Mouse (Mus musculus): Measurements from ENCODE around the gene Otos. TPM values are rescaled to one million over a fixed set of nuclear protein-coding genes. Genes with fewer than 3 reads are reported as not detected.

Otos gene
- total RNA-seq (2021): not detected
- long read RNA-seq, experiment 1, partial matches to known transcripts: 0 of 1 reads
- long read RNA-seq, experiment 1, other reads (novel, unspliced or antisense): 0 of 1 reads
- long read RNA-seq, experiment 2, partial matches to known transcripts: 1 of 2 reads
- long read RNA-seq, experiment 2, other reads (novel, unspliced or antisense): 0 of 2 reads

GRCm38 (mm10) chr1:92648673-92649072 is at the start of gene Otos:
Otos (minus strand) TSS chr1:92648841.
- peak; percentile 86 for DNase-seq

DNA sequence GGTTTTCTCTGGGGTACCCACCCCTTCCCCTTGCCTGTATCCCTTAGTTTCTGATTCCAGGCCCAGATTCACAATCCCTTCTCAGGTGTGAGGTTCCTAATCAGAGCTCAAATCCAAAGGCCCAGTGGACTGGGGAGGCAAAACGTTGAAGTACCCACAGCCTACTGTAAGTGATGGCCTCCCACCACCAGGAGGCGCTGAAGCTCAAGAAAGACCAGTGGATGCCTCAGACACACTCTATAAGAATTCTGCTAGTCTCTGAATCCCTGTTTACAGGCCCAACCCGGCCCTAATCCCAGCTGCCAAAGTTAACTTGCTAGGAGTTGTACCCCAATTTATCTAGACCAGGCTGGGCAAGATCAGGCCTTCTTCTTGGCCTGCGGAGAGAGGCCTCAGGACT is 48.2 kb upstream of the Otos start:
- DNase-seq: peak; percentile 91

GRCm38 (mm10) chr1:92695751-92696150 is 47.1 kb upstream of the Otos start:
- no peak for DNase-seq

DNA sequence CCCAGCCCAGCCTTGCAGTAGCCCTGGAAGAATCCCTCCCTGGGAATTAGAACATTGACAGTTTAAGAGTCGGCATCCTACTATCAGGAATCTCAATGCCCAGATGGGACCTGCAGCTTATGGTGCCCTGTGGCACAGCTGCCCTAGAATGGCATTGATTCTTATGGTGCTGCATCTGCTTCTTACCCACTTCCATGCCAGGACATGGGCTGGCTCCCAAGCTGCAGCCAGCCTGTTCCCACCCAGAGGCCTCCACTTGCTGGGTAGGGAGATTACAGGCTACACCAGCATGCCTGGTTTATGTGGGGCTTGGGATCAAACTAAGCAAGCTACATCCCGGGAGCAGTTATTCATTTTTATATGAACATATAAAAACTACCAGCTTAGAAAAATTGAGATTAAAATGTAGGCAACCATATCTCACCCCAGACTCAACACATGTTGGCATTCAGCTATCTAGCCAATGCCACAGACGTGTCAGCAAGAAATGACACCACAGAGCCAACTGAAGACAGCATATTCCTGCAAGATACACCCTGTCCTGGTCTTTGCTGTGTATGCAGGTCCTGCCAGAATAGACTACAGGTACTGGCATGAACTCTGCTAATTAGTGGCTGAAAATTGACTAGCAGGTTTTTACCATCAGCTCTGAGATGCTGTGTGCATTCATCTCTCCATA is 42.7 kb upstream of the Otos start:
- DNase-seq: no peak

- no peak for DNase-seq
These were observed 38.4 kb upstream of the Otos start for GRCm38 (mm10) chr1:92686994-92687393.

GRCm38 (mm10) chr1:92683151-92683550 is 34.5 kb upstream of the Otos start:
- DNase-seq: no peak

DNA sequence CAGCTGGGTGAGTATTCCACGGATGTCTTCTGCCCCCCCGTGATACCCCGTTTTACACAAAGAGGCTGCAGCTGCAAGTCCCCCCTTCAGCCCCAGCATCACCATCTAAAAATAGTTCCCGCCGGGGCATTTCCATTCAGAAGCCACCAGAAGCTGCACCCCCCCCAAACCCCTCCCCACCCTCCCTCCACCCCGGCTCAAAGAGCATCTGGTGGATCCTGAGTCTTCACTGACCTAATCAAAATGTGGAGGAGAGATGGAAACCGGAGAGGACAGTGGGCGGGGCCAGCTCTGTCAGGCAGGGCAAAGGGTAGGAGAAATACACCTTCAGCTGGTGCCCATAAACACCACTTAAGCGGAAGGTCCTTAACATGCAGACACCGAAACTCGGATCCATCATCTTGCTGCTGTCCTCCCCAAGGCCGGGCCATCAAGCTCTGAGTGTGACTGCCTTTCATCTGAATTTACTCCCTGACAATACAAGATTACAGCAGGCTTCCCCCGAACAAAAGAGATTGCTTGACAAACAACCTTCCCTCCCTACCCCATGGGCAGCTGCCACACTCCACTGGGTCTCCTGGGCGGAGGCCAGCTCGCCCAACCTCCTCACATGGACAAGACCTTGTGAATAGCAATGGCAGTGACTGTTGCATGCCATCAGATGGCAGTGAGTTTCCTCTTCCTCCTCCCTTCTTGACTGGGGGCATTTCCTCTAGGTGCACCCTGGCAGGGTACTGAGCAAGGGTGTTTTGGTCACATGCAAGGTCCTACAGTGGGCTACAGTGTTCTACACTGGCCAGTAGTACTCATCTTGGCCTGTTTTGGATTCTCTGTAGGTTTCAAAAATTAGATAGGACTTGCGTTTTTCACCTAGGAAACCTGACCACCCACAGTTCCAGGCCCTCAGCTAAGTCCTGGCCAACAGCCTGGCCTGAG is 32.3 kb upstream of the Otos start:
- peak; percentile 25 for DNase-seq

GRCm38 (mm10) chr1:92678757-92679156 is 30.1 kb upstream of the Otos start:
- DNase-seq: no peak

GRCm38 (mm10) chr1:92676676-92676975 is 28.0 kb upstream of the Otos start:
- no peak for DNase-seq

DNA sequence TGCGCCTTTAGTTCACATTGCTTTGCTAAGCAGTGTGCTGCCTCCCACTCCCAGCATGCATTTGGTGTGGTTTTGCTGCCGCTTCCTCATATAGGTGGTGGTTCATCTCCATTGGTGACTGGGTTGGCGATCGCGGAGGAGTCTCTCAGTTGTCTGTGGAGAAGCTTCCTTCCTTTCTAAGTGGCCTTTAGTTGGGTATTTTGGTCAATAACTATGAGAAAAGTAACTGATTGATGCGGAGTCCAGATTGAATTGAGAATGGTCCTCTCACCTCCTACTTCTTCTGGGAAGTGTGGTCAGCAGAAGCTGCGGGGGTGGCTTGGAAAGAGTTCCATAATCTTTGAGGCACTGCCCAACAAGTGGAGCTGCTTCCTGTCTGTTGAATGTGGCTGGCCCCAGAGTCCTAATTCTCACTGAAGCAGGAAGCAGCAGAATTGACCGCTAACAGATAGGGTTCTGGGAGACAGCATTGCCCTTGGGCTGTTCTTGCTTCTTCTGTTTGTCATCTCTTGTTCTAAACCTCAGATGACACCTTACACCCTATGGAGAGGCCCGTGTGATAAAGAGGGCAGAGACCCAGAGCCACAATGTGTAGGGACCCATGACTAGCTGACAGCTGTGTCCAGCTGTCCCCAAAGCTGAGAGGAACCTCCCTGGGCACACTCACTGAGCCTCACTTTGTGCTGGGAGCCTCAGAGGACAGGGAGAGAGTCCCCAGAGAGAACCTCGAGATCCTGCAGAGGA is 27.5 kb upstream of the Otos start:
- DNase-seq: no peak

- DNase-seq: no peak
These were observed 24.7 kb upstream of the Otos start for GRCm38 (mm10) chr1:92673258-92673782.

DNA sequence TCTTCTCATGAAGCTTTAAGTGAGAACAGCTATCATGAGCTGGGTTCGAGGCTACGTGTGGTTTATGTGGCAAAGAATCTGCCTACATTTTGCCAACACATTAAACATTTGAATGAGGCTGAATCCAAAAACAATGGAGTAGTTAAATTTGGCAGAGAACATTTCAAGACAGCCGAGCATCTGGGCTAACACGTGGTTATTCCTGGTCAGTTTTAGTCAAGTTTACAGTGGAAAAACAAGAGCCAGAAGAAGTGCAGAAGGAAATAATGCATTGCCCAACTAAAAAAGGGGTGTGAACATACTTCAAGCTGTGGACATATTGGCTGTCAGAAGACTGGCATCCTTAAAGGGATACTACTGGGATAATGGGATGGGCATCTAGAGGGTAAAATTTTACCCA is 22.7 kb upstream of the Otos start:
- DNase-seq: no peak

DNA sequence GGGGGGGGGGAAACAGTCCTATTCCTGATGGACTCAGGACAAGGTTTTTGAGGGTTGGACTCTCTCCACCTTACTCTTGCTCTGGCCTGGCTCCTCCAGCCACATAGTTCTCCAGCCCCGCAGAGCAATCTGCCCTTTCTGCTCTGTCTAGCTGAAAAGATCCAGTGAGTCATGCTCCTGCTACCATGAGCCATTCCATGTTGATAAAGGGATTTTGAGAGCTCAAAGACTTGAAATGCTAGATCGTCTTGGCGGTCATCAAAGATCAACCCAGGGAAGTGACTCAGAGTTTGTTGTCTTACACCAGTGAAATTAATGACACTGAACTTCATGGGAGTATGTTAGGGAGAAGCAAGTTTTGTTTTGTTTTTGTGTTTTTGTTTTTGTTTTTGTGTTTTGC is 20.8 kb upstream of the Otos start:
- no peak for DNase-seq

GRCm38 (mm10) chr1:92667106-92667505 is 18.5 kb upstream of the Otos start:
- peak; percentile 43 for DNase-seq

GRCm38 (mm10) chr1:92659392-92659791 is 10.8 kb upstream of the Otos start:
- no peak for DNase-seq

- DNase-seq: no peak
These were observed 8.6 kb upstream of the Otos start for GRCm38 (mm10) chr1:92657025-92657820.

- DNase-seq: no peak
These were observed 6.0 kb upstream of the Otos start for GRCm38 (mm10) chr1:92654676-92655075.

- no peak for DNase-seq
These were observed 4.5 kb upstream of the Otos start for GRCm38 (mm10) chr1:92653179-92653578.

DNA sequence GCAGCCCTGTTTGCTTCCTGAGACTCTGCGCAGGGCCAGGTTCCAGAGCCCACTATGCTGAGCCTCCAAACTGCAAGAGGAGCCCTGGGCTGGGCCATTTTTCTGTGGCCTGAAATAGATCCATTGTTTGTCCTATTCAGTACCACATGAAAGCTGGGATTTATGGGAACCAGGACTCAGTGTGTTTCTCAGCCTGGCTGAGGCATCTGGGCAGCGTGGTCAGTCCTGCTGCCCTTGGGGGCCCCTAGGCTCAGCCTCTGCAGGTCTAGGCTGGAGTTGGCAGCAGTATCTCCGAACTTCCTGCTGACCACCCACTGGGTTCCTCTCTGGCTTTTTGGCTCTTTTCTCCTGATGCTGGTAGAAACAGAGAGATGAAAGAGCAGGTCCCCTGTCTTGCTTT is 2.8 kb upstream of the Otos start:
- DNase-seq: no peak

DNA sequence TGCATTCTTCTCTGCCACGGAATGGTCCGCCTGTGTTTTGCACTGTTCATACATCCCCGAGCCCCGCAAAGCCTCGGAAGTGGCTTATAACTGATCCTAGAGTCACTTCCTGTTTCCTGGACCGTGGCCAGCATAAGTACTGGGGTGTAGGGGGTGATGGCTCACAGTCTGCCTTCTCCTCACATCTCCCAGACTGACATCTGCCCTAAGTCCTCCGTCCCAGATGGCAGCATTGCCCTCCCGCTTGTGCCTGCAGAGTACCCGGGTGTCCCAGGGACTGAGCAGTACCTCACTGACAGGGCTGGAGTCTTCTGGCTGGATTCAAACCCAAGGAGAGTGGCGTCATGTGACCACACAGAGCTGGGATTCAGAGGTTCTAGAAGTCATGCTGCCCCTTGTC is 444 bp downstream of the Otos start:
- DNase-seq: no peak

GRCm38 (mm10) chr1:92647752-92648151 is 889 bp downstream of the Otos start:
- DNase-seq: peak; percentile 85

GRCm38 (mm10) chr1:92647026-92647425 is 1.6 kb downstream of the Otos start:
- no peak for DNase-seq

Measured in adrenal gland, postnatal 10 days (tissue).